Mouse (Mus musculus) mature B cell (primary cell): ENCODE results near the gene Lmo1.
"Not testable (repeated sequence)": the region's sequence is repeated elsewhere in the genome, so short reads cannot be mapped to it uniquely, and the experiment has no call there.

ENCODE experiments used
- in situ Hi-C: fragments of 300-500 bp; cut with MboI; formaldehyde crosslinking; loops from 2 replicates; pipeline ENCODE4 v1.14.3; 2019

Gene Lmo1

GRCm38 (mm10) chr7:109111000-109111399, 64.0 kb downstream of the Lmo1 start:
- in situ Hi-C loops, result no loop called here

GRCm38 (mm10) chr7:109104894-109105293, 70.1 kb downstream of the Lmo1 start:
- in situ Hi-C loops, result no loop called here

- in situ Hi-C loops, result no loop called here
Observed at GRCm38 (mm10) chr7:109101167-109101566, 73.8 kb downstream of the Lmo1 start.

GRCm38 (mm10) chr7:109098145-109099018, 76.6 kb downstream of the Lmo1 start:
- in situ Hi-C loops, result no loop called here

GRCm38 (mm10) chr7:109097203-109097602, 77.8 kb downstream of the Lmo1 start:
- in situ Hi-C loops, result no loop called here

GRCm38 (mm10) chr7:109096618-109097017, 78.4 kb downstream of the Lmo1 start:
- in situ Hi-C loops, result no loop called here

- in situ Hi-C loops, result no loop called here
Observed at GRCm38 (mm10) chr7:109094294-109094693, 80.7 kb downstream of the Lmo1 start.

- in situ Hi-C loops, result not testable (repeated sequence)
Observed at GRCm38 (mm10) chr7:109091316-109091715, 83.7 kb downstream of the Lmo1 start.
